13 mouse cellular contexts compared by ENCODE assay signal in genomic region chrX:42050652-42051643, GRCm38 (mm10). TPM values are rescaled to one million over a fixed set of nuclear protein-coding genes. Genes with fewer than 3 reads are reported as not detected.
DNase-seq lines count a peak whose midpoint lies in the region; ATAC-seq and TF ChIP-seq lines count a peak whose summit lies in the region.
"Had no signal": no experiment of that assay in that cellular context is flagged by ENCODE, and none has a peak within 500 bp of the region (broad histone marks: within the 10 kb centered on the region; RNA-seq: fewer than 3 reads in every experiment).

No protein-coding gene starts in this region.

- WGBS in heart, adult 2 months, result 42% methylated on average over 5 of the region's 5 CpGs
- 36% methylated on average over 5 of the region's 5 CpGs for WGBS in heart, embryonic 14.5 days
- 43% methylated on average over 5 of the region's 5 CpGs for WGBS in lung, embryonic 15.5 days

- H3K27ac ChIP-seq in heart, adult 2 months, result peak overlapping the region; percentile 43
- peak overlapping the region; percentile 90 to 97 for H3K27ac ChIP-seq in heart, embryonic 14.5 days (replicated peaks in 1 of 2; ENCODE audit: control insufficient read depth in 1 of 2, insufficient read depth in 1 of 2, low read depth in 2 of 2, low read length in 2 of 2)
- H3K27ac ChIP-seq in lung, embryonic 15.5 days, result peak overlapping the region; percentile 86
- H3K27ac ChIP-seq: forebrain, embryonic 15.5 days; liver, embryonic 15.5 days had no signal

- H3K27me3 ChIP-seq in heart, adult 2 months (ENCODE audit: control insufficient read depth, insufficient read depth, low read length), result no peaks in the 10 kb centered on the region
- H3K27me3 ChIP-seq in heart, embryonic 14.5 days (ENCODE audit: control insufficient read depth, insufficient read depth, low read length), result no peaks in the 10 kb centered on the region
- no peaks in the 10 kb centered on the region for H3K27me3 ChIP-seq in lung, embryonic 15.5 days
- H3K27me3 ChIP-seq: forebrain, embryonic 15.5 days; liver, embryonic 15.5 days had no signal

- peak overlapping the region; percentile 42 for H3K4me2 ChIP-seq in heart, embryonic 14.5 days (ENCODE audit: low read length)
- no peak overlapping the region for H3K4me2 ChIP-seq in lung, embryonic 15.5 days
- H3K4me2 ChIP-seq: forebrain, embryonic 15.5 days; liver, embryonic 15.5 days had no signal

- H3K9ac ChIP-seq in heart, adult 2 months (ENCODE audit: low read depth, low read length), result peak overlapping the region; percentile 38
- H3K9ac ChIP-seq in heart, embryonic 14.5 days (ENCODE audit: low read length), result no peak overlapping the region
- H3K9ac ChIP-seq in lung, embryonic 15.5 days, result no peak overlapping the region
- H3K9ac ChIP-seq: forebrain, embryonic 15.5 days; liver, embryonic 15.5 days had no signal

- H3K4me1 ChIP-seq in heart, adult 2 months (ENCODE audit: control insufficient read depth, insufficient read depth, low read length), result peaks cover 5% of the 10 kb centered on the region
- peaks cover 0 to 5% of the 10 kb centered on the region in 2 experiments; a peak in 3 of 4 replicates for H3K4me1 ChIP-seq in heart, embryonic 14.5 days (ENCODE audit: control insufficient read depth in 2 of 2, insufficient read depth in 2 of 2, low read length in 2 of 2)
- peaks cover 3% of the 10 kb centered on the region; the same call in 1 of the 2 replicates for H3K4me1 ChIP-seq in lung, embryonic 15.5 days
- H3K4me1 ChIP-seq: forebrain, embryonic 15.5 days; liver, embryonic 15.5 days had no signal

- H3K79me2 ChIP-seq in heart, adult 2 months (replicated peaks; ENCODE audit: control insufficient read depth, insufficient read depth, low read length), result no peaks in the 10 kb centered on the region

- peak in 1 of 2 experiments; percentile 3 for DNase-seq in heart, adult 2 months
- DNase-seq in heart, postnatal 25 days (ENCODE audit: low spot score), result no peak
- peak; percentile 10 for DNase-seq in ES-CJ7 (ENCODE audit: low read depth, low spot score)
- DNase-seq in embryo, embryonic 10 days (ENCODE audit: low spot score), result no peak
- DNase-seq in cerebellum, adult 18-20 months, result no peak
- DNase-seq in urinary bladder, postnatal 10 days (ENCODE audit: low spot score), result no peak
- DNase-seq: gastrocnemius, postnatal 25 days; right cerebral cortex, postnatal 4 days had no signal

- H3K9me3 ChIP-seq in heart, embryonic 14.5 days (ENCODE audit: control insufficient read depth, low read length), result no peaks in the 10 kb centered on the region
- no peaks in the 10 kb centered on the region for H3K9me3 ChIP-seq in lung, embryonic 15.5 days
- H3K9me3 ChIP-seq: forebrain, embryonic 15.5 days; liver, embryonic 15.5 days had no signal

- H3K36me3 ChIP-seq in heart, adult 2 months (ENCODE audit: control insufficient read depth, insufficient read depth, low read length), result no peaks in the 10 kb centered on the region
- no peaks in the 10 kb centered on the region for H3K36me3 ChIP-seq in heart, embryonic 14.5 days (ENCODE audit: control insufficient read depth, insufficient read depth, low read length)
- no peaks in the 10 kb centered on the region for H3K36me3 ChIP-seq in lung, embryonic 15.5 days
- H3K36me3 ChIP-seq: forebrain, embryonic 15.5 days; liver, embryonic 15.5 days had no signal

- no peak overlapping the region for H3K4me3 ChIP-seq in heart, adult 2 months
- H3K4me3 ChIP-seq in heart, embryonic 14.5 days (ENCODE audit: control insufficient read depth in 1 of 2, insufficient read depth in 1 of 2, low read depth in 1 of 2, low read length in 2 of 2), result no peak overlapping the region
- H3K4me3 ChIP-seq in lung, embryonic 15.5 days, result no peak overlapping the region
- H3K4me3 ChIP-seq: forebrain, embryonic 15.5 days; liver, embryonic 15.5 days had no signal

- intact Hi-C loops in heart, adult 2 months (cut with DNase I), result no loop called here
- intact Hi-C loops in heart, postnatal 25 days (cut with DNase I), result no loop called here

- no peak for TF ChIP-seq EP300 in heart, adult 2 months (IDR thresholded peaks at IDR 0.05; ENCODE audit: insufficient read depth, low read depth, low read length)

- peak; percentile 83 for ATAC-seq in heart, embryonic 14.5 days (ENCODE audit: insufficient number of reproducible peaks, insufficient read depth, low FRiP score, low read depth)
- peak; percentile 84 for ATAC-seq in lung, embryonic 15.5 days (ENCODE audit: borderline replicate concordance, extremely low read depth, low FRiP score, low TSS enrichment)
- ATAC-seq: forebrain, embryonic 15.5 days; hindbrain, embryonic 16.5 days had no signal

- TF ChIP-seq CTCF in heart, adult 2 months (IDR thresholded peaks at IDR 0.05), result no peak

- no peak for TF ChIP-seq POLR2A in heart, adult 2 months (IDR thresholded peaks at IDR 0.05; ENCODE audit: insufficient read depth, low read depth, low read length)

RNA-seq across cellular contexts. Expression of gene Xiap, which starts 8.5 kb away (rescaled TPM):
- 10 to 100 TPM; 25.8 to 29.3 TPM for total RNA-seq in heart, adult 2 months (2021)
- polyA plus RNA-seq in heart, adult 2 months (2012; rRNA removed), result 6.3 and 14.8 TPM in 2 replicates
- 10 to 100 TPM; 32.8 to 35.5 TPM for total RNA-seq in heart, postnatal 25 days (2021)
- 16.8 and 16.9 TPM in 2 replicates for polyA plus RNA-seq in heart, embryonic 14.5 days (2014; fragmentation: Nextera tagmentation; extraction: Ambion mirVana)
- polyA plus RNA-seq in lung, embryonic 15.5 days (2015; fragmentation: Nextera tagmentation; extraction: Ambion mirVana), result 14.8 and 16.5 TPM in 2 replicates

Comparison
In these comparisons a context has a peak if more than half of its experiments do, and no peak if none do; other contexts are left out.
1. H3K27ac ChIP-seq: peak in every context shown above with its lines; median percentile 94 in heart, embryonic 14.5 days; 86 in lung, embryonic 15.5 days; 43 in heart, adult 2 months.